Mouse (Mus musculus) myocyte (in vitro differentiated cells): ENCODE data around the gene Prnd. TPM values are rescaled to one million over a fixed set of nuclear protein-coding genes. Genes with fewer than 3 reads are reported as not detected.

Experiments used
- H3K27me3 ChIP-seq: one replicate; pipeline ENCODE4 v1.6.1; 2011; ENCODE audit not compliant: control insufficient read depth, insufficient read depth, insufficient read length
- H3K36me3 ChIP-seq: one replicate; pipeline ENCODE4 v1.6.1; 2011; ENCODE audit not compliant: control insufficient read depth, insufficient read depth
- H3K4me2 ChIP-seq: one replicate; pipeline ENCODE4 v1.6.1; 2011; ENCODE audit warnings: low read depth, control low read depth
- H3K4me3 ChIP-seq: one replicate; pipeline ENCODE4 v1.5.1; 2011; ENCODE audit warnings: mild to moderate bottlenecking, control low read depth, moderate library complexity
- H3K79me2 ChIP-seq: one replicate; pipeline ENCODE4 v1.6.1; 2011; ENCODE audit not compliant: control insufficient read depth, insufficient read depth
- H3ac ChIP-seq: one replicate; pipeline ENCODE4 v1.6.1; 2011; ENCODE audit not compliant: control insufficient read depth, insufficient read length
- CEBPB ChIP-seq: IDR thresholded peaks from 2 replicates; pipeline ENCODE4 v1.6.1; 2011; ENCODE audit warnings: mild to moderate bottlenecking, moderate library complexity; ENCODE audit not compliant: poor library complexity, insufficient read depth, severe bottlenecking
- E2F4 ChIP-seq: IDR thresholded peaks from one replicate; pipeline ENCODE4 v1.6.1; 2011; ENCODE audit warnings: mild to moderate bottlenecking, control low read depth, moderate library complexity; ENCODE audit not compliant: insufficient read depth
- MAX ChIP-seq: IDR thresholded peaks from one replicate; pipeline ENCODE4 v1.6.1; 2011; ENCODE audit warnings: low read depth, mild to moderate bottlenecking, control low read depth
- MYOD1 ChIP-seq, 3 experiments: IDR thresholded peaks; one replicate each; pipeline ENCODE4 v1.6.1; 2011; ENCODE audit warnings: control low read depth in 2 of 3, low read depth in 2 of 3, mild to moderate bottlenecking in 2 of 3, moderate library complexity in 1 of 3; ENCODE audit not compliant: insufficient read length in 2 of 3, control insufficient read depth in 1 of 3
- MYOG ChIP-seq, 3 experiments: IDR thresholded peaks; one replicate each; pipeline ENCODE4 v1.6.1; 2011; ENCODE audit warnings: control low read depth in 2 of 3, low read depth in 2 of 3, mild to moderate bottlenecking in 2 of 3; ENCODE audit not compliant: insufficient read length in 2 of 3, control insufficient read depth in 1 of 3, insufficient read depth in 1 of 3
- POLR2A ChIP-seq: IDR thresholded peaks from one replicate; pipeline ENCODE4 v1.6.1; 2011; ENCODE audit warnings: low read depth, mild to moderate bottlenecking, control low read depth, moderate library complexity; ENCODE audit not compliant: insufficient read length
- POLR2AphosphoS2 ChIP-seq: IDR thresholded peaks from one replicate; pipeline ENCODE4 v1.6.1; 2011; ENCODE audit warnings: low read depth, control low read depth; ENCODE audit not compliant: insufficient read length
- REST ChIP-seq: IDR thresholded peaks from one replicate; pipeline ENCODE4 v1.6.1; 2011; ENCODE audit warnings: mild to moderate bottlenecking, control low read depth, moderate library complexity; ENCODE audit not compliant: insufficient read depth, insufficient read length
- SRF ChIP-seq: IDR thresholded peaks from one replicate; pipeline ENCODE4 v1.6.1; 2011; ENCODE audit warnings: low read depth; ENCODE audit not compliant: control insufficient read depth, insufficient read length
- TCF12 ChIP-seq: IDR thresholded peaks from one replicate; pipeline ENCODE4 v1.6.1; 2011; ENCODE audit warnings: mild to moderate bottlenecking, control low read depth; ENCODE audit not compliant: poor library complexity, insufficient read depth, severe bottlenecking
- TCF3 ChIP-seq: IDR thresholded peaks from one replicate; pipeline ENCODE4 v1.6.1; 2011; ENCODE audit warnings: low read depth, control low read depth; ENCODE audit not compliant: insufficient read length
- USF1 ChIP-seq: IDR thresholded peaks from one replicate; pipeline ENCODE4 v1.6.1; 2011; ENCODE audit warnings: low read depth, mild to moderate bottlenecking, control low read depth, moderate library complexity
- polyA plus RNA-seq: library from polyadenylated mRNA; unstranded; fragments of >200 nt; fragmentation: generic; extraction: Trizol; gene quantifications from one replicate; pipeline ENCODE4 v1.2.1, GENCODE M21; 2012; ENCODE audit warnings: missing spikeins

The Prnd gene
- polyA plus RNA-seq, 1 experiment: not detected

DNA sequence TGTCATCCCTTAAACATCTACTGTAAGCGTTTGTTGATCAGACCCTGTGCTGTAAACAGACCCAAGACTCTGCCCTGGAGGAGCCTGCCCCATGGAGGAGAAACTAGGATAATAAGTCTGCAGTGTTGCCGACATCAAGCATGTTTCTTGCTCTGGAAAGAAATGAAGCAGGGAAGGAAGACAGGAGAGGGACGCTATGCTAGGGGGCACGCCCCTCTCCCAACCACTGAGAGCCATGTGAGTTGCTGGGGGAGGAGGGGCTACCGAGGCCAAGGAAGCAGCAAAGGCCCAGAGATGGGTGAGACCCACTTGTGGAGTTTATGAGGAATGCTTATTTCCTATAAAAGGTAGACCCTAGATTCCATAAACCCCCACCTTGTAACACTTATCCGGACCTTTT, 17.6 kb upstream of the Prnd start:
- Histone ChIP-seq H3ac (no peak overlapping the region), H3K4me2 (no peak overlapping the region), H3K27me3 (no peaks in the 10 kb centered on the region), H3K36me3 (peaks cover 13% of the 10 kb centered on the region), H3K79me2 (no peaks in the 10 kb centered on the region), H3K4me3 (no peak overlapping the region)
- TF ChIP-seq TCF3 (no peak), MAX (no peak), E2F4 (no peak), TCF12 (no peak), REST (no peak), POLR2AphosphoS2 (no peak), SRF (no peak), CEBPB (no peak), USF1 (no peak), MYOD1 (IDR thresholded peaks at IDR 0.05; ENCODE audit: control insufficient read depth in 1 of 3, insufficient read length in 2 of 3, low read depth in 2 of 3) (no peak), POLR2A (no peak), MYOG (IDR thresholded peaks at IDR 0.05; ENCODE audit: control insufficient read depth in 1 of 3, insufficient read depth in 1 of 3, insufficient read length in 2 of 3, low read depth in 2 of 3) (no peak)

- Histone ChIP-seq H3K79me2 (no peaks in the 10 kb centered on the region), H3K27me3 (no peaks in the 10 kb centered on the region), H3K4me2 (no peak overlapping the region), H3K36me3 (peaks cover 18% of the 10 kb centered on the region), H3ac (no peak overlapping the region), H3K4me3 (no peak overlapping the region)
- no peak for TF ChIP-seq POLR2A
- TF ChIP-seq TCF3: no peak
- no peak for TF ChIP-seq MYOG (IDR thresholded peaks at IDR 0.05; ENCODE audit: control insufficient read depth in 1 of 3, insufficient read depth in 1 of 3, insufficient read length in 2 of 3, low read depth in 2 of 3)
- TF ChIP-seq REST: no peak
- TF ChIP-seq SRF: no peak
- TF ChIP-seq CEBPB: no peak
- TF ChIP-seq MYOD1 (IDR thresholded peaks at IDR 0.05; ENCODE audit: control insufficient read depth in 1 of 3, insufficient read length in 2 of 3, low read depth in 2 of 3): no peak
- no peak for TF ChIP-seq MAX
- TF ChIP-seq E2F4: no peak
- no peak for TF ChIP-seq POLR2AphosphoS2
- TF ChIP-seq TCF12: no peak
- TF ChIP-seq USF1: no peak
Observed at GRCm38 (mm10) chr2:131933598-131933997, 17.1 kb upstream of the Prnd start.

DNA sequence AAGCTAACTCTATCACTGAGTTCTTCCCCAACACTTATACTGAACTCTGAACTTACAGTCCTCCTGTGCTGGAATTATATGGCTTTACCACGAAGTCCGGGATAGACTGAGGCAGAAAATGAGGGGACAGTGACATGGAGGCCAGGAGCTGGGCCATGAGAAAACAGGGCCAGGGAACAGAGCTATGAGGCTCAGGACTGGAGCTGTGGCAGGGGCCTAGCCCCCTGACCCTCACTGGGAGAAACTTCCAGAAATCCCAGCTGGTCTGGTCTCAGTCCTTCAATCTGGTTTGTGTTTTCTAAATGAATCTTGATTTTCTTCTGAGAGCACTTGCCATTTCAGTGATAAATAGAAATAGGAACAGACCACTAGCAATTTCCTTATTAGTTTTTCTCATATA, 16.4 kb upstream of the Prnd start:
- H3ac ChIP-seq: no peak overlapping the region
- TF ChIP-seq TCF12 (no peak), POLR2AphosphoS2 (no peak), POLR2A (no peak), E2F4 (no peak), USF1 (no peak), TCF3 (no peak), MAX (no peak), REST (no peak), MYOD1 (IDR thresholded peaks at IDR 0.05; ENCODE audit: control insufficient read depth in 1 of 3, insufficient read length in 2 of 3, low read depth in 2 of 3) (no peak), SRF (no peak), MYOG (IDR thresholded peaks at IDR 0.05; ENCODE audit: control insufficient read depth in 1 of 3, insufficient read depth in 1 of 3, insufficient read length in 2 of 3, low read depth in 2 of 3) (no peak), CEBPB (no peak)
- peaks cover 21% of the 10 kb centered on the region for H3K36me3 ChIP-seq
- H3K4me2 ChIP-seq: no peak overlapping the region
- no peaks in the 10 kb centered on the region for H3K79me2 ChIP-seq
- H3K4me3 ChIP-seq: no peak overlapping the region
- no peaks in the 10 kb centered on the region for H3K27me3 ChIP-seq

GRCm38 (mm10) chr2:131935390-131936105, 15.1 kb upstream of the Prnd start:
- peaks cover 21% of the 10 kb centered on the region for H3K36me3 ChIP-seq
- no peak overlapping the region for H3K4me3 ChIP-seq
- H3ac ChIP-seq: no peak overlapping the region
- TF ChIP-seq USF1: no peak
- TF ChIP-seq MYOD1 (IDR thresholded peaks at IDR 0.05; ENCODE audit: control insufficient read depth in 1 of 3, insufficient read length in 2 of 3, low read depth in 2 of 3): no peak
- TF ChIP-seq TCF12: no peak
- no peak for TF ChIP-seq TCF3
- no peak for TF ChIP-seq CEBPB
- no peak for TF ChIP-seq MAX
- TF ChIP-seq REST: no peak
- peak in 1 of 3 experiments; percentile 70 for TF ChIP-seq MYOG (IDR thresholded peaks at IDR 0.05; ENCODE audit: control insufficient read depth in 1 of 3, insufficient read depth in 1 of 3, insufficient read length in 2 of 3, low read depth in 2 of 3)
- H3K79me2 ChIP-seq: no peaks in the 10 kb centered on the region
- H3K27me3 ChIP-seq: no peaks in the 10 kb centered on the region
- H3K4me2 ChIP-seq: peak overlapping the region; percentile 14
